Mouse (Mus musculus): ENCODE data around the gene Pnpla8. TPM values are rescaled to one million over a fixed set of nuclear protein-coding genes. Genes with fewer than 3 reads are reported as not detected.
"Not testable (repeated sequence)": the region's sequence is repeated elsewhere in the genome, so short reads cannot be mapped to it uniquely, and the experiment has no call there.

Gene Pnpla8
- polyA plus RNA-seq, 1 experiment: 4.6 TPM

DNA sequence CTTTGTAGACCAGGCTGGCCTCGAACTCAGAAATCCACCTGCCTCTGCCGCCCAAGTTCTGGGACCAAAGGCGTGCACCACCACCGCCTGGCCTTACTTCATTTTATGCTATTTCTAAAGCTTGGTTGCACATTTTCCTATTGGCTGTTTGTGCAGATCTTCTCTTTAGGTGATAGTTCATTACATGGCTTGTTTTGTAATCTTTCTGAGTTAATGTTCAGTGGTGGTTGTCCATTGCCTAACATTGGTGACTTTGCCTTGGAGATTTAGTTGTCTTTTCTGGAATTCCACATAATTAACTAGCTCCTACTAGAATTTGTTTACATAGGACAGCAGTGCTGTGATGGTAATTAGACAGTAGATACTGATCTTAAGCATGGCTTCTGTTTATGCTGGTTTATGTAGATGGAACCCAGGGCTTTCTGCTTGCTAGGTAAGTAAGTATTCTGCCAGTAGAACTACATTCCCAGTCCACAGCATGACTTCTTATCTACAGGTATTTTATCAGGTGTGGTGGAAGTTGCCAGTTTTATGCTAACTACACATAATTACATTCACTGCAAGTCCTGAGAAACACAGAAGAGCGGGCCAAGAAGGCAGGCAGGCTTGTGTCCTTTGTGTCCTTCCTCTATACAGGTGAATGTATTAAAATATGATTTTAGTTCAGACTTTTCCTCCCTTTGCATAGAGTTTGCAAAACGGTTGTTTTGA is 53.1 kb downstream of the Pnpla8 start:
- H3ac ChIP-seq (ENCODE audit: control insufficient read depth, insufficient read length, low read depth): no peak overlapping the region
- H3K4me3 ChIP-seq (ENCODE audit: insufficient read depth, poor library complexity, severe bottlenecking): no peak overlapping the region
- H3K79me2 ChIP-seq (ENCODE audit: control insufficient read depth, insufficient read depth): peaks cover 7% of the 10 kb centered on the region
- H3K36me3 ChIP-seq (ENCODE audit: control insufficient read depth, insufficient read depth): no peaks in the 10 kb centered on the region
- TF ChIP-seq CEBPB (IDR thresholded peaks at IDR 0.05; ENCODE audit: low read depth) (no peak), MYOD1 (IDR thresholded peaks at IDR 0.05; ENCODE audit: control insufficient read depth, insufficient read length, low read depth) (no peak), MAX (IDR thresholded peaks at IDR 0.05) (no peak), USF1 (IDR thresholded peaks at IDR 0.05; ENCODE audit: low read depth) (no peak), CTCF (IDR thresholded peaks at IDR 0.05; ENCODE audit: control insufficient read depth, insufficient read depth, insufficient read length) (no peak)
- no peaks in the 10 kb centered on the region for H3K79me3 ChIP-seq (ENCODE audit: low read depth)
- no peaks in the 10 kb centered on the region for H3K27me3 ChIP-seq (ENCODE audit: control insufficient read depth, insufficient read depth, insufficient read length)

DNA sequence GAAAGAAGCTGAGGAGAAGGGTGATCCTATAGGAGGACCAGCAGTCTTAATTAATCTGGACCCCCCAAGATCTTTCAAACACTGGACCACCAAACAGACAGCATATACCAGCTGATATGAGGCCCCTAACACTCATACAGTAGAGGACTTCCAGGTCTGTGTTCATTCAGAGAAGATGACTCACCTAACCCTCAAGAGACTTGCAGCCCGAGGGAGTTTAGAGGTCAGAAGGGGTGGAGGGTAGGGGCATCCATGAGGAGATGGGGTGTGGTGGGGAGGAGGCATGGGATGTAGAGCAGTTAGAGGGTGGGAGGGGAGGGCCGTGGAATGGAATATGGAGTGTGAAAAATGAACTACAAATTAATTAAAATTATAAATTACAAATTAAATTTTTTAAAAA is 59.0 kb downstream of the Pnpla8 start:
- H3K36me3 ChIP-seq (ENCODE audit: control insufficient read depth, insufficient read depth); H3K79me3 ChIP-seq (ENCODE audit: low read depth); H3K4me3 ChIP-seq (ENCODE audit: insufficient read depth, poor library complexity, severe bottlenecking); H3K27me3 ChIP-seq (ENCODE audit: control insufficient read depth, insufficient read depth, insufficient read length); H3ac ChIP-seq (ENCODE audit: control insufficient read depth, insufficient read length, low read depth); H3K79me2 ChIP-seq (ENCODE audit: control insufficient read depth, insufficient read depth): not testable (repeated sequence)

DNA sequence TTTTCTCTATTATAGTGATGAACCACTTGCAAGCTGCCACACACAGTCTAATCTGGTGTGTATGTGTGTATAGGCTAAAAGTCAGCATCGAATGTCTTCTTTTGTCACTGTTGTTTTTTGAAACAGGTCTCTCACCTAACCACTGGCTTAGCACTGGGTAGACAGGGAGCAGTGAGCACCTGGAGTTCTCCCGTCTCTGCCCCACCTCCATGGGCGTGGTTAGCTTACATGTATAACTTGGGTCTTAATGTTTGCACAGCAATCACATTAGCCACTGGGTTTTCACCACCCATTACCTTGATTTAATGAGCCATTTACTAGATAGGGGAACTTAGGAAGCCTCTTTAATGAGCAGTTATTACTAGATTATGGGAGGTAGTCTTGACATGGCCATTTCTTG is 60.4 kb downstream of the Pnpla8 start:
- Histone ChIP-seq H3K4me3 (ENCODE audit: insufficient read depth, poor library complexity, severe bottlenecking) (no peak overlapping the region), H3K36me3 (ENCODE audit: control insufficient read depth, insufficient read depth) (no peaks in the 10 kb centered on the region), H3K79me2 (ENCODE audit: control insufficient read depth, insufficient read depth) (no peaks in the 10 kb centered on the region), H3K27me3 (ENCODE audit: control insufficient read depth, insufficient read depth, insufficient read length) (no peaks in the 10 kb centered on the region), H3K79me3 (ENCODE audit: low read depth) (no peaks in the 10 kb centered on the region), H3ac (ENCODE audit: control insufficient read depth, insufficient read length, low read depth) (no peak overlapping the region)
- TF ChIP-seq MAX (IDR thresholded peaks at IDR 0.05) (no peak), USF1 (IDR thresholded peaks at IDR 0.05; ENCODE audit: low read depth) (no peak), CTCF (IDR thresholded peaks at IDR 0.05; ENCODE audit: control insufficient read depth, insufficient read depth, insufficient read length) (no peak), MYOG (IDR thresholded peaks at IDR 0.05; ENCODE audit: control insufficient read depth, extremely low read depth, insufficient read length) (no peak), FOSL1 (IDR thresholded peaks at IDR 0.05; ENCODE audit: insufficient read depth, low read length, poor library complexity, severe bottlenecking) (no peak), CEBPB (IDR thresholded peaks at IDR 0.05; ENCODE audit: low read depth) (no peak), MYOD1 (IDR thresholded peaks at IDR 0.05; ENCODE audit: control insufficient read depth, insufficient read length, low read depth) (no peak)

DNA sequence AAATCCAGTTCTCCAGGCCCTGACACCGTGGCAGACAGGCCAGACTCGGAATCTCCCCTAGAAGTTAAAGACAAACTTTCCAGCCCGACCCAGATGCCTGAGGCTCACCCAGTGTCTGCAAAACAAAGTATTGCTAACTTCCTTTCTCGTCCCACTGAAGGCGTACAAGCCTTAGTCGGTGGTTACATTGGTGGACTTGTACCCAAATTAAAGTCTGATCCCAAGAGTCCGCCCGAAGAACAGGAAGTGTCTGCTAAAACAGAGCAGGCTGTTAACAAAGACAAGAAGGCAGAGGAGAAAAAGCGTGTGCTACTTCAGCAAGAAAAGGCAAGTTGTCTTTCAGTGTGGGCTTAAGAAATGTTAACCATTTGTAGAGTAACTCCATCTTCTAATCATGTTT is 62.2 kb downstream of the Pnpla8 start:
- Histone ChIP-seq H3K4me3 (ENCODE audit: insufficient read depth, poor library complexity, severe bottlenecking) (no peak overlapping the region), H3K27me3 (ENCODE audit: control insufficient read depth, insufficient read depth, insufficient read length) (no peaks in the 10 kb centered on the region), H3ac (ENCODE audit: control insufficient read depth, insufficient read length, low read depth) (no peak overlapping the region), H3K79me3 (ENCODE audit: low read depth) (no peaks in the 10 kb centered on the region), H3K79me2 (ENCODE audit: control insufficient read depth, insufficient read depth) (no peaks in the 10 kb centered on the region), H3K36me3 (ENCODE audit: control insufficient read depth, insufficient read depth) (no peaks in the 10 kb centered on the region)
- TF ChIP-seq MYOD1 (IDR thresholded peaks at IDR 0.05; ENCODE audit: control insufficient read depth, insufficient read length, low read depth) (no peak), MAX (IDR thresholded peaks at IDR 0.05) (no peak), CTCF (IDR thresholded peaks at IDR 0.05; ENCODE audit: control insufficient read depth, insufficient read depth, insufficient read length) (no peak), USF1 (IDR thresholded peaks at IDR 0.05; ENCODE audit: low read depth) (no peak), FOSL1 (IDR thresholded peaks at IDR 0.05; ENCODE audit: insufficient read depth, low read length, poor library complexity, severe bottlenecking) (no peak), MYOG (IDR thresholded peaks at IDR 0.05; ENCODE audit: control insufficient read depth, extremely low read depth, insufficient read length) (no peak), CEBPB (IDR thresholded peaks at IDR 0.05; ENCODE audit: low read depth) (no peak)

DNA sequence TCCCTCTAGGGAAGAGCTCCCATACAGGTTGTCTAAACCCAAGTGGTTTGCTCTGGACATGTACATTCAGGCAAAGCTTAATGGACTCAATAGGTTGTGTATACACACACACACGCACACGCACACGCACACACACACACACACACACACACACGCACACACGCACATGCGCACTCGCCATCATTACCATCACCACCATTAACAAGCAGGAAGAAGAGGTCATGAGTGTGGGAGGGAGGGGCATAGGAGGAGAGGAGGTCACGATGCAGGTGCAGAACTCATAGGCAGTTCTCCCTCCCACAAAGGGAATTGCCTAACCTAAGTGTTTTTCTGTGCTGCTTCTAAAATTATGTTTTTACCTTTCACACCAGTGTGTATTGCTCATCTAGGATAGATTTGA is 65.8 kb downstream of the Pnpla8 start:
- no peaks in the 10 kb centered on the region for H3K79me2 ChIP-seq (ENCODE audit: control insufficient read depth, insufficient read depth)
- no peak overlapping the region for H3ac ChIP-seq (ENCODE audit: control insufficient read depth, insufficient read length, low read depth)
- no peaks in the 10 kb centered on the region for H3K27me3 ChIP-seq (ENCODE audit: control insufficient read depth, insufficient read depth, insufficient read length)
- no peaks in the 10 kb centered on the region for H3K79me3 ChIP-seq (ENCODE audit: low read depth)
- no peak for TF ChIP-seq CTCF (IDR thresholded peaks at IDR 0.05; ENCODE audit: control insufficient read depth, insufficient read depth, insufficient read length)
- TF ChIP-seq USF1 (IDR thresholded peaks at IDR 0.05; ENCODE audit: low read depth): no peak
- TF ChIP-seq CEBPB (IDR thresholded peaks at IDR 0.05; ENCODE audit: low read depth): no peak
- no peak for TF ChIP-seq FOSL1 (IDR thresholded peaks at IDR 0.05; ENCODE audit: insufficient read depth, low read length, poor library complexity, severe bottlenecking)
- no peak for TF ChIP-seq MYOD1 (IDR thresholded peaks at IDR 0.05; ENCODE audit: control insufficient read depth, insufficient read length, low read depth)
- no peak for TF ChIP-seq MAX (IDR thresholded peaks at IDR 0.05)
- TF ChIP-seq MYOG (IDR thresholded peaks at IDR 0.05; ENCODE audit: control insufficient read depth, extremely low read depth, insufficient read length): no peak
- no peaks in the 10 kb centered on the region for H3K36me3 ChIP-seq (ENCODE audit: control insufficient read depth, insufficient read depth)
- no peak overlapping the region for H3K4me3 ChIP-seq (ENCODE audit: insufficient read depth, poor library complexity, severe bottlenecking)

DNA sequence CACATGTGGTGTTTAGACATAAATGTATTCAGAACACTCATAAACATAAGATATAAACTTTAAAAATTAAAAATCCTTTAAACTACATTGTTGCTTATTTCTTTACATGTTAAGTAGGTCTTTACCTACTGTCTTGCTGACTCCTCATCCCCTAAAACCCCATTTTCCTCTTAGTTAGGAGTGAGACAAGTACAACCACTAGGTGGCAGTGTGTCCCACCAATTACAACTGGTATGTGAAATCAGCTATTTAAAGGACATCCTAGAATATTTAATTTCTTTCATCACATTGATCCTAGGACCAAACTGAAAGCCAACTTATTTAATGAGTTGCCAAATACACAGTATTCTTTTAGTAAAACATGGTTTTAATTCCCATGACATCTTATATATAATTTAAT is 71.1 kb downstream of the Pnpla8 start:
- Histone ChIP-seq H3ac (ENCODE audit: control insufficient read depth, insufficient read length, low read depth) (no peak overlapping the region), H3K79me2 (ENCODE audit: control insufficient read depth, insufficient read depth) (no peaks in the 10 kb centered on the region), H3K36me3 (ENCODE audit: control insufficient read depth, insufficient read depth) (no peaks in the 10 kb centered on the region), H3K4me3 (ENCODE audit: insufficient read depth, poor library complexity, severe bottlenecking) (no peak overlapping the region), H3K79me3 (ENCODE audit: low read depth) (no peaks in the 10 kb centered on the region), H3K27me3 (ENCODE audit: control insufficient read depth, insufficient read depth, insufficient read length) (no peaks in the 10 kb centered on the region)
- no peak for TF ChIP-seq MYOG (IDR thresholded peaks at IDR 0.05; ENCODE audit: control insufficient read depth, extremely low read depth, insufficient read length)
- no peak for TF ChIP-seq CTCF (IDR thresholded peaks at IDR 0.05; ENCODE audit: control insufficient read depth, insufficient read depth, insufficient read length)
- TF ChIP-seq MYOD1 (IDR thresholded peaks at IDR 0.05; ENCODE audit: control insufficient read depth, insufficient read length, low read depth): no peak
- TF ChIP-seq MAX (IDR thresholded peaks at IDR 0.05): no peak
- TF ChIP-seq FOSL1 (IDR thresholded peaks at IDR 0.05; ENCODE audit: insufficient read depth, low read length, poor library complexity, severe bottlenecking): no peak
- TF ChIP-seq CEBPB (IDR thresholded peaks at IDR 0.05; ENCODE audit: low read depth): no peak
- no peak for TF ChIP-seq USF1 (IDR thresholded peaks at IDR 0.05; ENCODE audit: low read depth)
